Comparison of ENCODE assay signal across 8 mouse cellular contexts in the genomic region with DNA sequence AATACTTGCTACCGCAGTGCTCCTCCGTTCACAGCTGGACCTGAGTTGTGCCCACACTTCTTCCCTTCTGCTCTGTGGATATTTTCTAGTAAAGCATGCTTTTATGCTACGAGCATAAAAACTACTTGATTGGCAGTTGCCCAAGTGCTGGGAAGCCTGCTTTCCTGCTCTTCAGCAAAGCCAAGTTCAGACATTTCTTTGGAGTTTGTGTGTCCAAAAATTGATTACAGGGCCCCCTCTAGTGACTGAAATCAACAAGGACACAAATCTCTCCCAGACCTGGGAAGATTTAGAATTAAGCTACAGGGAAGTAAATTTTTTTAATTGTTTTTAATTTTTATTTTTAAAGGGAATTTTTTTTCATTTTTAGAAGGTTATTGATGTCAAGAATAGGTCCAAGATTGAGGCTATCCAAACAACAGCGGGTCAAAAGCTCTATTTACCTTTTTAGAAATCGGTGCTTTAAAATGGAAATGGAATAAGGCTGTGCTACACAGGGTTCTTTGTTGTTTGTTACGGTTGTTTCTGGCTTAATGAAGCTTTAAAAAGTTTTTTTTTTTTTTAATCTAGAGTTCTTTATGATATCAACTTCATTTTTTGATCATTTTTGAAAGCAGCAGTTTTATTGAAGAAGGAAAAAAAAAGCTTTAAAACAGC. TPM values are rescaled to one million over a fixed set of nuclear protein-coding genes. Genes with fewer than 3 reads are reported as not detected.
DNase-seq lines count a peak whose midpoint lies in the region; ATAC-seq and TF ChIP-seq lines count a peak whose summit lies in the region.

No protein-coding gene starts in this region.

- 60% methylated on average over 6 of the region's 6 CpGs for WGBS in limb, embryonic 12.5 days
- WGBS in limb, embryonic 10.5 days: 89% methylated on average over 6 of the region's 6 CpGs
- WGBS in embryonic facial prominence, embryonic 14.5 days: 33% methylated on average over 6 of the region's 6 CpGs
- WGBS in midbrain, embryonic 12.5 days: 68% methylated on average over 6 of the region's 6 CpGs

- peak overlapping the region; percentile 75 for H3K27ac ChIP-seq in limb, embryonic 12.5 days
- no peak overlapping the region; the same call in 1 of the 2 replicates for H3K27ac ChIP-seq in limb, embryonic 10.5 days
- H3K27ac ChIP-seq in embryonic facial prominence, embryonic 14.5 days (replicated peaks; ENCODE audit: low read depth, low read length): peak overlapping the region; percentile 61
- peak overlapping the region; percentile 4; the same call in 1 of the 2 replicates for H3K27ac ChIP-seq in midbrain, embryonic 12.5 days (replicated peaks)

- H3K4me1 ChIP-seq in limb, embryonic 12.5 days (replicated peaks): peaks cover 59% of the 10 kb centered on the region
- H3K4me1 ChIP-seq in limb, embryonic 10.5 days: peaks cover 9% of the 10 kb centered on the region; the same call in 1 of the 2 replicates
- H3K4me1 ChIP-seq in embryonic facial prominence, embryonic 14.5 days (ENCODE audit: control insufficient read depth, insufficient read depth, low read length): peaks cover 18% of the 10 kb centered on the region
- peaks cover 19% of the 10 kb centered on the region for H3K4me1 ChIP-seq in midbrain, embryonic 12.5 days

- 0 out of 2 replicates have a peak overlapping the region, but pooled peaks have one; percentile 18 for H3K9ac ChIP-seq in limb, embryonic 12.5 days (replicated peaks)
- no peak overlapping the region for H3K9ac ChIP-seq in embryonic facial prominence, embryonic 14.5 days (ENCODE audit: low read depth, low read length)
- H3K9ac ChIP-seq in midbrain, embryonic 12.5 days (replicated peaks): no peak overlapping the region

- no peak overlapping the region for H3K4me3 ChIP-seq in limb, embryonic 12.5 days (replicated peaks)
- H3K4me3 ChIP-seq in limb, embryonic 10.5 days: no peak overlapping the region
- H3K4me3 ChIP-seq in embryonic facial prominence, embryonic 14.5 days (ENCODE audit: low read depth, low read length): no peak overlapping the region
- H3K4me3 ChIP-seq in midbrain, embryonic 12.5 days: no peak overlapping the region

- H3K36me3 ChIP-seq in limb, embryonic 12.5 days: peaks cover 19% of the 10 kb centered on the region
- H3K36me3 ChIP-seq in limb, embryonic 10.5 days: peaks cover 17% of the 10 kb centered on the region
- H3K36me3 ChIP-seq in embryonic facial prominence, embryonic 14.5 days (ENCODE audit: control insufficient read depth, insufficient read depth, low read length): peaks cover 18% of the 10 kb centered on the region
- 0 out of 2 replicates have a peak, but pooled peaks cover 2% of the 10 kb centered on the region for H3K36me3 ChIP-seq in midbrain, embryonic 12.5 days

- DNase-seq in limb, embryonic 10.5 days (ENCODE audit: low spot score): no peak
- DNase-seq in Patski (ENCODE audit: low read depth, low spot score): no peak
- peak; percentile 93 for DNase-seq in embryonic facial prominence, embryonic 14.5 days (ENCODE audit: low spot score)
- peak; percentile 70 for DNase-seq in heart, postnatal 4 days
- DNase-seq in layer of hippocampus, adult 9-10 months (ENCODE audit: low spot score): peak; percentile 43

- in situ Hi-C loops in Patski (cut with MboI; ENCODE audit: low pct_unique_long_range_greater_than_20kb): loop anchor here (5.0 to 10.0 kb wide), 3 partner anchors 79 to 1286 kb away; no protein-coding TSS in a partner anchor

- H3K27me3 ChIP-seq in limb, embryonic 12.5 days: no peaks in the 10 kb centered on the region
- no peaks in the 10 kb centered on the region for H3K27me3 ChIP-seq in limb, embryonic 10.5 days (ENCODE audit: low read depth, poor library complexity, severe bottlenecking)
- no peaks in the 10 kb centered on the region for H3K27me3 ChIP-seq in Patski
- no peaks in the 10 kb centered on the region for H3K27me3 ChIP-seq in embryonic facial prominence, embryonic 14.5 days (replicated peaks; ENCODE audit: control insufficient read depth, insufficient read depth, low read length)
- no peaks in the 10 kb centered on the region for H3K27me3 ChIP-seq in midbrain, embryonic 12.5 days

- TF ChIP-seq CTCF in Patski (IDR thresholded peaks at IDR 0.05): peak; percentile 74

- no peaks in the 10 kb centered on the region for H3K9me3 ChIP-seq in limb, embryonic 12.5 days
- H3K9me3 ChIP-seq in limb, embryonic 10.5 days (replicated peaks): no peaks in the 10 kb centered on the region
- no peaks in the 10 kb centered on the region for H3K9me3 ChIP-seq in embryonic facial prominence, embryonic 14.5 days (ENCODE audit: control insufficient read depth, low read length)
- H3K9me3 ChIP-seq in midbrain, embryonic 12.5 days: no peaks in the 10 kb centered on the region

- POLR2A ChIA-PET in Patski (lab: Charles Lee): interaction anchor here (0.6 to 1.3 kb wide), 6 partner anchors 9 to 1339 kb away, joined by 3 to 4 read pairs (median 4); no protein-coding TSS in a partner anchor

- no peak overlapping the region for H3K4me2 ChIP-seq in limb, embryonic 12.5 days
- no peak overlapping the region; the same call in 1 of the 2 replicates for H3K4me2 ChIP-seq in embryonic facial prominence, embryonic 14.5 days (ENCODE audit: low read depth, low read length)
- no peak overlapping the region for H3K4me2 ChIP-seq in midbrain, embryonic 12.5 days (replicated peaks)

- no peak for ATAC-seq in limb, embryonic 12.5 days (ENCODE audit: insufficient number of reproducible peaks, insufficient read depth, low FRiP score, low TSS enrichment, low read depth)
- ATAC-seq in Patski: no peak
- ATAC-seq in embryonic facial prominence, embryonic 14.5 days (ENCODE audit: low read depth): no peak
- no peak for ATAC-seq in midbrain, embryonic 12.5 days (ENCODE audit: low FRiP score, low read depth)
- no peak for ATAC-seq in erythroblast, adult 5-6 weeks (replicated peaks; ENCODE audit: low FRiP score, poor library complexity, severe bottlenecking)

- CTCF ChIA-PET in Patski (lab: Charles Lee): interaction anchor here (0.7 to 2.3 kb wide), 25 partner anchors 8 to 1296 kb away, joined by 3 to 14 read pairs (median 4); no protein-coding TSS in a partner anchor

RNA-seq across cellular contexts. Expression of gene Clint1, which starts 29.3 kb away (rescaled TPM):
- 103 and 106 TPM in 2 replicates for polyA plus RNA-seq in limb, embryonic 12.5 days (2016; fragmentation: Nextera tagmentation; extraction: Ambion mirVana)
- polyA plus RNA-seq in limb, embryonic 10.5 days (2016; fragmentation: Nextera tagmentation; extraction: Ambion mirVana): 73.0 and 81.5 TPM in 2 replicates
- 76.3 TPM for polyA plus RNA-seq in Patski (2021)
- polyA plus RNA-seq in embryonic facial prominence, embryonic 14.5 days (2014; fragmentation: Nextera tagmentation; extraction: Ambion mirVana): 79.1 and 81.0 TPM in 2 replicates
- 10 to 100 TPM; 52.0 to 53.0 TPM for total RNA-seq in heart, postnatal 4 days (2021)
- 78.3 and 78.7 TPM in 2 replicates for polyA plus RNA-seq in midbrain, embryonic 12.5 days (2016; fragmentation: Nextera tagmentation; extraction: Ambion mirVana)
- 43.1 and 54.6 TPM in 2 replicates for total RNA-seq in erythroblast, adult 5-6 weeks (2015; ENCODE audit: low replicate concordance)
- 37.2 and 42.1 TPM in 2 replicates for total RNA-seq in erythroblast, adult 5-6 weeks (2017; ENCODE audit: low replicate concordance)

Comparison
In these comparisons a context has a peak if more than half of its experiments do, and no peak if none do; other contexts are left out.
1. DNase-seq: peak in embryonic facial prominence, embryonic 14.5 days (single experiment), heart, postnatal 4 days (single experiment) and layer of hippocampus, adult 9-10 months (single experiment); none in limb, embryonic 10.5 days (single experiment) and Patski (single experiment).